Mouse (Mus musculus) MEL (cell line): Measurements from ENCODE around the gene Vwa8. TPM values are rescaled to one million over a fixed set of nuclear protein-coding genes. Genes with fewer than 3 reads are reported as not detected.
A peak's percentile ranks its signal among the peaks of the same experiment; 100 is the strongest.

Source experiments
- DNase-seq: peaks from one replicate; pipeline ENCODE4 v3.0.0; 2011; ENCODE audit warnings: low read depth, low spot score
- H3K27ac ChIP-seq: 2 replicates; pipeline ENCODE4 v1.5.1; 2012; ENCODE audit warnings: low read depth, mild to moderate bottlenecking, control low read depth, low read length, moderate library complexity; ENCODE audit not compliant: control insufficient read depth
- H3K27me3 ChIP-seq, 2 experiments: fragments of 150-350 bp in 1 of 2; sonication (generic) in 1 of 2; 2 replicates each; pipeline ENCODE4 v1.6.1; 2012; ENCODE audit warnings: low read length in 2 of 2, mild to moderate bottlenecking in 2 of 2, improper control_type of control experiment in 1 of 2, moderate library complexity in 1 of 2; ENCODE audit not compliant: insufficient read depth in 2 of 2, control insufficient read depth in 1 of 2
- H3K36me3 ChIP-seq, 2 experiments: 2 replicates each; pipeline ENCODE4 v1.6.1; 2012 to 2014; ENCODE audit warnings: low read length in 2 of 2, improper control_type of control experiment in 1 of 2, inconsistent platforms in 1 of 2, mild to moderate bottlenecking in 1 of 2; ENCODE audit not compliant: insufficient read depth in 2 of 2, control insufficient read depth in 1 of 2
- H3K4me1 ChIP-seq, 2 experiments: fragments of 150-350 bp in 1 of 2; sonication (generic) in 1 of 2; 2 replicates each; pipeline ENCODE4 v1.6.1; 2012; ENCODE audit warnings: low read length in 2 of 2, improper control_type of control experiment in 1 of 2, mild to moderate bottlenecking in 1 of 2; ENCODE audit not compliant: insufficient read depth in 2 of 2, control insufficient read depth in 1 of 2
- H3K4me3 ChIP-seq, 2 experiments: fragments of 150-350 bp in 1 of 2; sonication (generic) in 1 of 2; 2 replicates each; pipeline ENCODE4 v1.5.1; 2012; ENCODE audit warnings: low read depth in 2 of 2, low read length in 2 of 2, mild to moderate bottlenecking in 2 of 2, moderate library complexity in 2 of 2, control low read depth in 1 of 2, improper control_type of control experiment in 1 of 2; ENCODE audit not compliant: control insufficient read depth in 1 of 2, insufficient read depth in 1 of 2
- H3K79me2 ChIP-seq: 2 replicates; pipeline ENCODE4 v1.6.1; 2012; ENCODE audit warnings: mild to moderate bottlenecking, low read length, moderate library complexity; ENCODE audit not compliant: control insufficient read depth, poor library complexity, insufficient read depth
- H3K9ac ChIP-seq: 2 replicates; pipeline ENCODE4 v1.6.1; 2012; ENCODE audit warnings: low read depth, mild to moderate bottlenecking, control low read depth, low read length, moderate library complexity; ENCODE audit not compliant: control insufficient read depth, poor library complexity, severe bottlenecking
- H3K9me3 ChIP-seq: fragments of 150-350 bp; sonication (generic); replicated peaks from 2 replicates; pipeline ENCODE4 v1.6.1; 2012; ENCODE audit warnings: mild to moderate bottlenecking, low read length, improper control_type of control experiment, moderate library complexity; ENCODE audit not compliant: insufficient read depth
- CHD2 ChIP-seq: IDR thresholded peaks from 2 replicates; pipeline ENCODE4 v1.6.1; 2011; ENCODE audit warnings: low read length, improper control_type of control experiment
- ETS1 ChIP-seq: IDR thresholded peaks from 2 replicates; pipeline ENCODE4 v1.6.1; 2012; ENCODE audit warnings: low read depth, mild to moderate bottlenecking, inconsistent platforms, low read length, improper control_type of control experiment, moderate library complexity
- GATA1 ChIP-seq: IDR thresholded peaks from 2 replicates; pipeline ENCODE4 v1.6.1; 2011; ENCODE audit warnings: low read depth, low read length, improper control_type of control experiment
- JUND ChIP-seq: IDR thresholded peaks from 2 replicates; pipeline ENCODE4 v1.6.1; 2011; ENCODE audit warnings: low read depth, mild to moderate bottlenecking, improper control_type of control experiment, low read length
- KAT2A ChIP-seq: conservative IDR thresholded peaks from 2 replicates; pipeline ENCODE4 v1.6.1; 2012; ENCODE audit warnings: low read depth, low read length, improper control_type of control experiment, inconsistent platforms
- MAFK ChIP-seq: IDR thresholded peaks from 2 replicates; pipeline ENCODE4 v1.6.1; 2011; ENCODE audit warnings: low read depth, mild to moderate bottlenecking, low read length, improper control_type of control experiment, borderline replicate concordance
- MAX ChIP-seq: IDR thresholded peaks from 2 replicates; pipeline ENCODE4 v1.6.1; 2011; ENCODE audit warnings: low read length, improper control_type of control experiment
- MYB ChIP-seq: IDR thresholded peaks from 2 replicates; pipeline ENCODE4 v1.6.1; 2011; ENCODE audit warnings: mild to moderate bottlenecking, low read depth, low read length, improper control_type of control experiment
- NRF1 ChIP-seq: IDR thresholded peaks from 2 replicates; pipeline ENCODE4 v1.6.1; 2014; ENCODE audit warnings: low read depth, mild to moderate bottlenecking, inconsistent platforms, low read length, improper control_type of control experiment, moderate library complexity; ENCODE audit not compliant: poor library complexity, insufficient read depth, severe bottlenecking
- POLR2AphosphoS5 ChIP-seq: IDR thresholded peaks from 2 replicates; pipeline ENCODE4 v1.6.1; 2012; ENCODE audit warnings: low read depth, borderline replicate concordance, mild to moderate bottlenecking, inconsistent platforms, low read length, moderate library complexity, mixed read lengths
- RAD21 ChIP-seq: IDR thresholded peaks from 2 replicates; pipeline ENCODE4 v1.6.1; 2011; ENCODE audit warnings: mild to moderate bottlenecking, low read depth, low read length, improper control_type of control experiment
- RCOR1 ChIP-seq: IDR thresholded peaks from 2 replicates; pipeline ENCODE4 v1.6.1; 2012; ENCODE audit warnings: low read depth, mild to moderate bottlenecking, inconsistent platforms, low read length, improper control_type of control experiment
- SMC3 ChIP-seq: IDR thresholded peaks from 2 replicates; pipeline ENCODE4 v1.6.1; 2011; ENCODE audit warnings: low read depth, low read length, improper control_type of control experiment
- TAL1 ChIP-seq: IDR thresholded peaks from 2 replicates; pipeline ENCODE4 v1.6.1; 2012; ENCODE audit warnings: mild to moderate bottlenecking, inconsistent platforms, low read length, moderate library complexity, mixed read lengths
- USF1 ChIP-seq: IDR thresholded peaks from 2 replicates; pipeline ENCODE4 v1.6.1; 2014; ENCODE audit warnings: low read depth, mild to moderate bottlenecking, inconsistent platforms, low read length, improper control_type of control experiment, moderate library complexity
- ZC3H11A ChIP-seq: IDR thresholded peaks from 2 replicates; pipeline ENCODE4 v1.6.1; 2012; ENCODE audit warnings: low read depth, mild to moderate bottlenecking, inconsistent platforms, low read length, improper control_type of control experiment
- ZKSCAN1 ChIP-seq: IDR thresholded peaks from 2 replicates; pipeline ENCODE4 v1.6.1; 2012; ENCODE audit warnings: low read depth, mild to moderate bottlenecking, inconsistent platforms, low read length, improper control_type of control experiment, moderate library complexity
- ZNF384 ChIP-seq: IDR thresholded peaks from 2 replicates; pipeline ENCODE4 v1.6.1; 2012; ENCODE audit warnings: low read depth, mild to moderate bottlenecking, inconsistent platforms, low read length, improper control_type of control experiment
- polyA plus RNA-seq, 2 experiments: library from polyadenylated mRNA; stranded (reverse) in 1 of 2; unstranded in 1 of 2; fragments of >175 nt in 1 of 2; fragments of >200 nt in 1 of 2; gene quantifications; 2 replicates each; pipeline versions ENCODE4 v1.2.1 to v1.2.4; 2012; ENCODE audit warnings: low replicate concordance in 2 of 2, low read depth in 1 of 2; ENCODE audit not compliant: insufficient read length in 2 of 2, insufficient read depth in 1 of 2, missing spikeins in 1 of 2
- total RNA-seq: library from RNA; depleted of rRNA; stranded (reverse); fragments of 300-350 nt; gene quantifications from 2 replicates; pipeline ENCODE4 v1.2.3, GENCODE M21; 2012

Vwa8 gene
- total and polyA plus RNA-seq, 3 experiments, result 12.4 to 19.6 TPM; not detected in 1

- no peak for DNase-seq
Measured at GRCm38 (mm10) chr14:79030715-79031114, 181.9 kb downstream of the Vwa8 start.

DNA sequence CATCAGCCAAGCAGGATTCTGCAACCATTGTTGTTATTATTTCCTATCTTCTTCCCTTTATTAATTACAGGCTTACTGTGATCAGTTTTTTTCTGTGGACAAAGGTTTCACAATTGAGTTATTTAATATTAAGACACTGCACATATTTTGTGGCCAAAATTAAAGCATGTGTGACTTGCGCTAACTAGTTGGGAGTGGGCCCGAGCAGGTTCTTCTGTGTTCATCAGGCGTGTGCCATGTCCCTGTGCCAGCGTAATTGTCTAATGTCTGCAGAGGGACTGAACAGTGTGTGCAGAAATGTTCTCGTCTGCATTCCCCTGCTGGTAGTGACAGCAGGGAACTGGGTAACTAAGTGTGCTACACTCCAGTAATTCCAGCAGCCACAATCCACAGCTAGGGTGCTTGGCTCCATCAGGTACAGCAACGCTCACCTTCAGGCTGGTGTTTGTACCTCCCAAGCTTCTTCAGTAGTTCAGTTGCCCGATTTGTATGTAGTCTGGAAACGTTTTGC, 182.4 kb downstream of the Vwa8 start:
- Histone ChIP-seq H3K4me1 (no peaks in the 10 kb centered on the region), H3K27me3 (no peaks in the 10 kb centered on the region), H3K9ac (no peak overlapping the region), H3K4me3 (no peak overlapping the region), H3K36me3 (no peaks in the 10 kb centered on the region; a peak in 1 of 4 replicates), H3K9me3 (no peaks in the 10 kb centered on the region), H3K79me2 (no peaks in the 10 kb centered on the region), H3K27ac (no peak overlapping the region)
- DNase-seq, result no peak
- TF ChIP-seq KAT2A (no peak), CHD2 (no peak), ETS1 (no peak), RAD21 (no peak), MYB (no peak), RCOR1 (no peak), GATA1 (no peak), SMC3 (no peak), ZNF384 (no peak), USF1 (no peak), POLR2AphosphoS5 (no peak), ZC3H11A (no peak), ZKSCAN1 (no peak), TAL1 (no peak), MAFK (no peak), MAX (no peak)

More at GRCm38 (mm10) chr14:79030715-79031114, 181.9 kb downstream of the Vwa8 start:
- Histone ChIP-seq H3K9me3 (no peaks in the 10 kb centered on the region), H3K36me3 (no peaks in the 10 kb centered on the region; a peak in 1 of 4 replicates), H3K27me3 (no peaks in the 10 kb centered on the region), H3K4me3 (no peak overlapping the region), H3K4me1 (no peaks in the 10 kb centered on the region), H3K79me2 (no peaks in the 10 kb centered on the region)
- TF ChIP-seq SMC3 (peak; percentile 31; the same call in 1 of the 2 replicates), ZKSCAN1 (no peak), NRF1 (no peak), JUND (no peak), ETS1 (no peak)
- TF ChIP-seq, all 39 proteins: peak for 1
- Histone ChIP-seq H3K27ac (no peak overlapping the region), H3K9ac (no peak overlapping the region)
